Mouse (Mus musculus): ENCODE results near the gene Mroh7. TPM values are rescaled to one million over a fixed set of nuclear protein-coding genes. Genes with fewer than 3 reads are reported as not detected.

Mroh7 gene
- polyA plus RNA-seq, 1 experiment: not detected

GRCm38 (mm10) chr4:106655681-106656080 lies 75.0 kb downstream of the Mroh7 start:
- TF ChIP-seq GATA1 (IDR thresholded peaks at IDR 0.05; ENCODE audit: low read length): no peak

- no peak for TF ChIP-seq GATA1 (IDR thresholded peaks at IDR 0.05; ENCODE audit: low read length)
Observed at GRCm38 (mm10) chr4:106653051-106653450, 77.7 kb downstream of the Mroh7 start.

- TF ChIP-seq GATA1 (IDR thresholded peaks at IDR 0.05; ENCODE audit: low read length): no peak
Observed at GRCm38 (mm10) chr4:106652546-106652945, 78.2 kb downstream of the Mroh7 start.

GRCm38 (mm10) chr4:106650833-106651527 lies 79.7 kb downstream of the Mroh7 start, which contains the start of gene Pars2:
Gene Pars2 (plus strand): TSS chr4:106651069.
- no peak for TF ChIP-seq GATA1 (IDR thresholded peaks at IDR 0.05; ENCODE audit: low read length)

- TF ChIP-seq GATA1 (IDR thresholded peaks at IDR 0.05; ENCODE audit: low read length): no peak
Observed at GRCm38 (mm10) chr4:106647137-106647536, 83.6 kb downstream of the Mroh7 start.

GRCm38 (mm10) chr4:106645797-106646196 lies 84.9 kb downstream of the Mroh7 start:
- TF ChIP-seq GATA1 (IDR thresholded peaks at IDR 0.05; ENCODE audit: low read length): no peak

GRCm38 (mm10) chr4:106644218-106644610 lies 86.5 kb downstream of the Mroh7 start:
- TF ChIP-seq GATA1 (IDR thresholded peaks at IDR 0.05; ENCODE audit: low read length): no peak

- TF ChIP-seq GATA1 (IDR thresholded peaks at IDR 0.05; ENCODE audit: low read length): no peak
Observed at GRCm38 (mm10) chr4:106643483-106644217, 87.1 kb downstream of the Mroh7 start.

GRCm38 (mm10) chr4:106634086-106634479 lies 96.6 kb downstream of the Mroh7 start:
- no peak for TF ChIP-seq GATA1 (IDR thresholded peaks at IDR 0.05; ENCODE audit: low read length)

- TF ChIP-seq GATA1 (IDR thresholded peaks at IDR 0.05; ENCODE audit: low read length): no peak
Observed at GRCm38 (mm10) chr4:106633281-106634085, 97.2 kb downstream of the Mroh7 start.

- TF ChIP-seq GATA1 (IDR thresholded peaks at IDR 0.05; ENCODE audit: low read length): no peak
Observed at GRCm38 (mm10) chr4:106632313-106632712, 98.4 kb downstream of the Mroh7 start.

Other genes starting within 250 kb of the Mroh7 start
- gene Bsnd, start 238.6 kb downstream of the Mroh7 start, polyA plus RNA-seq (2012): not detected in 2 replicates
- 86.9 and 101 TPM in 2 replicates for gene Dhcr24, start 169.9 kb downstream of the Mroh7 start, polyA plus RNA-seq (2012)
- not detected in 2 replicates for gene Lexm, start 113.7 kb downstream of the Mroh7 start, polyA plus RNA-seq (2012)
- not detected in 2 replicates for gene Ttc22, start 108.5 kb downstream of the Mroh7 start, polyA plus RNA-seq (2012)
- gene Pars2, start 79.9 kb downstream of the Mroh7 start, polyA plus RNA-seq (2012): 3.7 and 5.4 TPM in 2 replicates
- 3.0 and 16.1 TPM in 2 replicates for gene Ttc4, start 52.0 kb downstream of the Mroh7 start, polyA plus RNA-seq (2012)
- gene Fam151a, start 3.0 kb upstream of the Mroh7 start, polyA plus RNA-seq (2012): not detected in 2 replicates
- 0.10 and 0.15 TPM in 2 replicates for gene Acot11, start 74.1 kb upstream of the Mroh7 start, polyA plus RNA-seq (2012)
- gene Ssbp3, start 179.8 kb upstream of the Mroh7 start, polyA plus RNA-seq (2012): 478 and 565 TPM in 2 replicates

Data from G1E-ER4 (cell line).